Mouse (Mus musculus) mouse embryonic stem cell (cell line): ENCODE results near the gene Ttc13.

Experiments used
- in situ Hi-C, 2 experiments: fragments of 300-500 bp; cut with MboI; formaldehyde crosslinking; loops; 1 replicate in 1 of 2; 3 replicates in 1 of 2; pipeline ENCODE4 v1.14.3; 2019 to 2020; ENCODE audit warnings: low sequenced_read_pairs in 2 of 2, low pct_unique_long_range_greater_than_20kb in 1 of 2, mixed read lengths in 1 of 2; ENCODE audit not compliant: unreplicated experiment in 1 of 2

Gene Ttc13

GRCm38 (mm10) chr8:124713207-124713606 lies 8.6 kb downstream of the Ttc13 start:
- in situ Hi-C loops: no loop called here

DNA sequence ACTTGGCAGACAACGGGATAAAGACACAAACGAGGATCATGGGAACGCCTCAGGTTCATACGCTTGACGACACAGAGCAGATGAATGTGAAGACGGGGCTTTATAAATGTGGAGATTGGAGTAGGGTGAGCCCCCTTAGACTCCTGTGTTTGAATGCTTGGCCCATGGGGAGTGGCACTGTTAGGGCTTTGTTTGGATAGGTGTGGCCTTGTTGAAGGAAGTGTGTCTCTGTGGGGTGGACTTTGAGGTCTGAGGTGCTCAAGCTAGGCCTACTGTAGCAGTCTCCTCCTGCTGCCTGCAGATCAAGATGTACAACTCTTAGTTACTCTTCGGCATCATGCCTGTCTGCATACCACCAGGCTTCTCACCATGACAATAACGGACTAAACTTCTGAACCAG lies 16.0 kb downstream of the Ttc13 start:
- in situ Hi-C loops: no loop called here

- in situ Hi-C loops: no loop called here
Observed at GRCm38 (mm10) chr8:124704376-124704775, 17.4 kb downstream of the Ttc13 start.

- in situ Hi-C loops: no loop called here
Observed at GRCm38 (mm10) chr8:124703526-124703925, 18.3 kb downstream of the Ttc13 start.

GRCm38 (mm10) chr8:124702183-124702582 lies 19.6 kb downstream of the Ttc13 start:
- in situ Hi-C loops: no loop called here

- in situ Hi-C loops: no loop called here
Observed at GRCm38 (mm10) chr8:124701023-124701422, 20.8 kb downstream of the Ttc13 start.

GRCm38 (mm10) chr8:124700271-124700670 lies 21.5 kb downstream of the Ttc13 start:
- in situ Hi-C loops: no loop called here

DNA sequence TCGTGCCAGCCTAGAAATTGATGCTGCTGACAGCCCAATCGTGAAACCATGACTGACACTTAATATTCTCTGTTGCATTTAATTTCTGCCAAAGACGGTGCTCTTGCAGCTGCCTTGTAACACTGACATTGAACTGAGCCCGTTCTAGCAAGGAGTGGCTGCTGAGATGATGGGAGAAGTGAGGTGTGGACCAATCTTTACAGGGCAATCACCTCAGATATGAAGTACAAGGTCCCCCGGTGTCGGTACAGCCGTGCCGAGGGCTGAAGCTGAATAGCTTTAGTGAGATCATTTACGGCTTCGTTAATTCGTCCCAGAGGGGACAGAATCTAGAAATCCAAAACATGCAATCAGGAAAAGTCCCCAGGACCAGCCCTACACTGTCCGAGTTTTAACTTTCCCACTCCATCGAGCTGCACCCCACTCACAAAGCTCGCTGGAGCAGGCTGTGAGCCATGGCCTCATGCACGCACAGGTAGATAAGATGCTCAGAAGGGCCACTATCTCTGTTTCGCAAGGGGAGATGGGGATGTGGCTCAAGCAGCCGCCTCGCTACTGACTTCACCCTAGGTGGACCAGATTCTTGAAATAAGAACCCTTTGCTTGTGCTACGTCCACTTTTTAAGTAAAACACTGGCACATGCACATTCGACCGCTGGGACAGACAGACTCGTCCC lies 26.2 kb downstream of the Ttc13 start:
- in situ Hi-C loops: no loop called here

DNA sequence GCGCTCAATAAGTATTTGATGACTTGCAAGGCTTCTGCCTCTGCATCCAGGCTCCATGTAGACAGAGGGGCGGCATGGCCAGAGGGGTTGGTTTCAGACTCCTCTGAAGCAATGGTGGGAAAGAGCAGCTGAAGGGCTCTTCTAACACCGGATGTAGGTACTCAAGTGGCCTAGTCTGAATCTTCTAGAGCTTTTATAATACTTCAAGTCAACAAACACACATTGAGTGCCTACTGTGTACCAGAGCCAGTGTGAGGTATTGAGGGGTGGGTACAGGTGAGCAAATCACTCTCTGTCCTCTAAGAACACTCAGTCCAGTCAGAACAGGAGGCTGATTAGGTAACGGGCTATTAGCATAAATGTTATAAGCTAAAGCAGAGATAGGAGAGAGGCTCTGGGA lies 30.1 kb downstream of the Ttc13 start:
- in situ Hi-C loops: no loop called here

- in situ Hi-C loops: no loop called here
Observed at GRCm38 (mm10) chr8:124688899-124689298, 32.9 kb downstream of the Ttc13 start.

DNA sequence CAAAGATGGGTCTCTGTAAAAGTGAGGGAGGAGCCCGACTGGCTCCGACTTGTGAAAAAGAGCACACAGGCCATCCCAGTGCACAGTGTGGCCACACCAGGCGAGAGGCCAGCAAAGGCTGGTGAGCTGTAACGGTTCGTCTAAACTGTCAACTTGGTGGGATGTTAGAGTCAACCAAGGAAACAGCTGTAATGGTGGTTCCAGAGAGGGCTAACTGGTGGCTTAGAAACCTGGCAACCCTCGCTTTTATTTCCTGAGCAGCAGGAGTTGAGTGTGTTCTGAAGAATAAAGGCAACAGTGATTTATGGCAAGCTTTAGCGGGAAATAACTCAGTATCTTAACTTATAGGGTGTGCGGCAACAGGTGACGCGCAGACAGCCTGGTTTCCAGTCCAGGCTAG lies 39.6 kb downstream of the Ttc13 start:
- in situ Hi-C loops: no loop called here

- in situ Hi-C loops: no loop called here
Observed at GRCm38 (mm10) chr8:124681792-124682157, 40.0 kb downstream of the Ttc13 start.

- in situ Hi-C loops: no loop called here
Observed at GRCm38 (mm10) chr8:124681077-124681791, 40.5 kb downstream of the Ttc13 start.

- in situ Hi-C loops: no loop called here
Observed at GRCm38 (mm10) chr8:124678246-124678645, 43.5 kb downstream of the Ttc13 start.

DNA sequence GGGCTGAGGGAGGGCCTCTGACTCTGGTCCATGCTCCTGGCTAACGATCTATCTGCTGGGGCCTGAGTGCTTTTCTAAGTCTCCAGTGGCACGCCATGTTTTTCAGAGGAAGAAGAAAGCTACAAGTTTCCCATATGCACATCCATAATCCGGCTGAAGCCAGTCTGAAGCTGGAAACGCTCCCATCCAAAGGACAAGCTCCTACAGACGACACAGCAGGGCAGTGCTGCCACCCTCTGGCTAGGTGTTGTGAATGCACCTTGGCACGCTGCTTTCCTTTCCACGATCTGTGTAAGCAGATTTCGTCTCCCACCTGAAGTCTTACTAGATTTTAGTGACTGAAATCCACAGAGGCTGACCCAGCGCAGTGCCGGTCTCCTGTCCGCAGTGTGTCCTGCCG lies 44.3 kb downstream of the Ttc13 start:
- in situ Hi-C loops: no loop called here

DNA sequence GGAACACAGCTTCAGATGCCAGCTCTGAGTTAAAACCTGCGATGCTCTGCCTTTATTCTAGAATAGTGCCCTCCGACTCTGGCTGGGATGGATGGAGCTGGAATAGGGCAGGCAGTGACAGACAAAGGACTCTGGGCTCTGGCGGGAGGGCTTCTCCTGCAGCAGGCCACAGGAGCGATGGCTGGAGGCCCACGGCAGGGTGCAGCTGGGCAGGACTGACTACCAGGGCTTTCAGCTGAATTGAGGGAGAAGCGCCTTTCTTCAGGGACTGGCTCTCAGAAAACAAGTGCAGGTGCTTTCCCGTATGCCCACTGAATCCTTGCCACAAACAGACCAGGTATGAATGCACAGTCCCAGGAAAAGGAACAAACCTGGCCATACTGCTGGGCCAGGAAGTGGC lies 44.7 kb downstream of the Ttc13 start:
- in situ Hi-C loops: no loop called here

GRCm38 (mm10) chr8:124676661-124677060 lies 45.1 kb downstream of the Ttc13 start:
- in situ Hi-C loops: no loop called here

- in situ Hi-C loops: no loop called here
Observed at GRCm38 (mm10) chr8:124672345-124672744, 49.4 kb downstream of the Ttc13 start.

DNA sequence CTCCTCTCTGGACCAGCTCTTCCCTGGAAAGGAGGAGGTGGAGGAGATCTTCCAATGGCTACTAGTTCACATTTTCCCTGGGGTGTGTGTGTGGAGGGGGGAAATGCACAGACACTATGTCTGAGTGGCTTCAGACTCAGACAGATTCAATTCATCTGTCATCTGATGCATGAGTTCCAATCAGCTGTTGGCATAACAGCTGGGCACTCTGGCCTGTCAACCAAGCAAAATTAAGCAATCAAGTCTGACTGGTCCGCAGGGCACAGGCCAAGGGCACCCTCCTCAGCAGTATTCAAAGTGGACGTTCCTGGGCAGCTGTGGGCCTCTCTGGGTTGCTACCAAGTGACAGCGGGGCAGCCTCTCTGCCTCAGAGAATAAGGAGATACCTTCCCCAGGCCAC lies 53.0 kb downstream of the Ttc13 start:
- in situ Hi-C loops: no loop called here

DNA sequence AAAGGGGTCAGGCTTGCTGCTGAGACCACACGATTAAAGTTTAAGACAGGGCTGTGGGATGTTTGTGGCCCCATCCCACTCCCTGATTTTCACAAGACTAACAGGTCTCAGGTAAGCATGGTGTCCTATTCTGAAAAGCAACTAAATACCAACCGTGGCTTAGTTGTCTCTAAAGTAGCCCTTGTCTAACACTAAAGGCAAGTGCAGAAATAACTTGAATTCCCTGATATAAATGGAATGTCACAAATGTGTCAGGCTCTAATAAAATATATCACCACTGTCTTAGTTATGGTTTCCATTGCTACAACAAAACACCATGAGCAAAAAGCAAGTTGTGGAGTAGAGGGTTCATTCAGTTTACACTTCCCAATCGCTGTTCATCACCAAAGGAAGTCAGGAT lies 57.4 kb downstream of the Ttc13 start:
- in situ Hi-C loops: no loop called here
